Comparison of ENCODE assay signal across 16 mouse cellular contexts in the genomic region with DNA sequence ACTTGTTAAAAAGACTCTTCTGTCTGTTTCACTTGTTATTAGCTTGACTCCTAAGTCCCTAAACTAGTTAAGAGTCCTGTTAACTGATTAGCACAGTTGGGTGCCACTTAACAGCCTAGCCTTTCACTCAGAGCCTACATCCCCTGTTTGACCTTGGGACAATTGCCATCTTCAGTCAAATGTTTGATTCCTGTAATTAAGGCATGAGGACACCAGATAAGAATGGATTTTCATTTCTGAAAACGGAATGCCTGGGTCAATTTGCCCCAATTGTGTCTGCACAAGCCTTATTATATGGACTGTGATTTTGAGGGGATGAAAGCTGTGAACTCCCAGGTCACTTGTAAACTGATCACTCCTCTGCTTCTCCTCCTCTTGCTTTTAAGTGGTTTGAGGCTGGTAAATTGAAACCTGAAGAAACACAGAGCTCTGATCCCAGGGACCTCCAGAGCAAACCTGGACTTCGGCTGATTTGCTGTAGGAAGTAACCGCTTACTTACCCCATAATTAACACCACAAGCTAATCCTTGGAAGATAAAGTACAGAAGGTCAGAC.
"Had no signal": no experiment of that assay in that cellular context is flagged by ENCODE, and none has a peak within 500 bp of the region (broad histone marks: within the 10 kb centered on the region; RNA-seq: fewer than 3 reads in every experiment).

No protein-coding gene starts in this region.

- DNase-seq: kidney, adult 11 months; kidney, adult 9 months; kidney, postnatal 25 days; left cerebral cortex, postnatal 4 days; liver, embryonic 13.5 days; liver, postnatal 0 days; lung, postnatal 14 days; thymus, adult 18-20 months; thymus, postnatal 25 days had no signal

- H3K9me3 ChIP-seq: limb, embryonic 15.5 days; liver, embryonic 13.5 days; lung, embryonic 15.5 days; megakaryocyte, embryonic 14.5 days; midbrain, embryonic 15.5 days; neural tube, embryonic 13.5 days had no signal

- H3K4me2 ChIP-seq: limb, embryonic 15.5 days; liver, embryonic 13.5 days; lung, embryonic 15.5 days; midbrain, embryonic 11.5 days; midbrain, embryonic 15.5 days; neural tube, embryonic 13.5 days had no signal

- H3K4me1 ChIP-seq: limb, embryonic 15.5 days; liver, embryonic 13.5 days; lung, embryonic 15.5 days; megakaryocyte, embryonic 14.5 days; midbrain, embryonic 15.5 days; neural tube, embryonic 13.5 days had no signal

- H3K27ac ChIP-seq: limb, embryonic 15.5 days; liver, embryonic 13.5 days; lung, embryonic 15.5 days; macrophage; midbrain, embryonic 15.5 days; neural tube, embryonic 13.5 days had no signal

- H3K36me3 ChIP-seq: limb, embryonic 15.5 days; liver, embryonic 13.5 days; lung, embryonic 15.5 days; midbrain, embryonic 15.5 days; neural tube, embryonic 13.5 days had no signal

- H3K9ac ChIP-seq: limb, embryonic 15.5 days; liver, embryonic 13.5 days; liver, postnatal 0 days; lung, embryonic 15.5 days; midbrain, embryonic 15.5 days; neural tube, embryonic 13.5 days had no signal

- H3K4me3 ChIP-seq: limb, embryonic 15.5 days; liver, embryonic 13.5 days; lung, embryonic 15.5 days; megakaryocyte, embryonic 14.5 days; midbrain, embryonic 15.5 days; neural tube, embryonic 13.5 days had no signal

- H3K27me3 ChIP-seq: limb, embryonic 15.5 days; liver, embryonic 13.5 days; lung, embryonic 15.5 days; megakaryocyte, embryonic 14.5 days; midbrain, embryonic 15.5 days; neural tube, embryonic 13.5 days had no signal

- ATAC-seq: liver, postnatal 0 days; midbrain, embryonic 15.5 days had no signal
